Comparison of ENCODE assay signal across 10 mouse cellular contexts in the genomic region with DNA sequence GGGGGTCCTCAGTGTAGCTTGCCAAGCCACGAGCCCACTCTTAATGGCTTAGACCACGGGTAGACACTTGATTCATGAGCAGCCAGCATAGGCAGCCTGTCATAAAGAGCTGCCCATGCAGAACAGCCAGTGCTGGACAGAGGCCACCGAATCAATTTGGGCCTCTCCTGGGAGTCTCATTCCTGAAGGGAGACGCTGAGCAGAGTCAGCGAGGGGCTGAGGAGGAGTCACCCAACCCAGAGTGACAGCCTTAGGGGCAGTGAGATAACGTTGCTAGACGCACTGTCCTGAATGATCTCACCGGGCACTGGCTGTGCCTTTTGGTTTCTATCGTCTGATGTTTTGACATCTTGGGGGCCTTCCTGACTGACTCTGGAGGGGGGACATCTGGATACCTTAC. TPM values are rescaled to one million over a fixed set of nuclear protein-coding genes. Genes with fewer than 3 reads are reported as not detected.
A peak's percentile ranks its signal among the peaks of the same experiment; 100 is the strongest.
DNase-seq lines count a peak whose midpoint lies in the region; ATAC-seq and TF ChIP-seq lines count a peak whose summit lies in the region.
"Had no signal": no experiment of that assay in that cellular context is flagged by ENCODE, and none has a peak within 500 bp of the region (broad histone marks: within the 10 kb centered on the region; RNA-seq: fewer than 3 reads in every experiment).

No protein-coding gene starts in this region.

- H3K9ac ChIP-seq in heart, adult 2 months (ENCODE audit: low read depth, low read length), result no peak overlapping the region
- H3K9ac ChIP-seq in liver, embryonic 13.5 days, result no peak overlapping the region
- H3K9ac ChIP-seq in liver, embryonic 12.5 days, result no peak overlapping the region
- H3K9ac ChIP-seq in hindbrain, embryonic 16.5 days (ENCODE audit: low read depth, low read length), result no peak overlapping the region

- H3K79me2 ChIP-seq in heart, adult 2 months (replicated peaks; ENCODE audit: control insufficient read depth, insufficient read depth, low read length), result no peaks in the 10 kb centered on the region

- H3K4me3 ChIP-seq in heart, embryonic 10.5 days, result peak overlapping the region; percentile 9; the same call in 1 of the 2 replicates
- no peak overlapping the region for H3K4me3 ChIP-seq in heart, adult 2 months
- no peak overlapping the region for H3K4me3 ChIP-seq in liver, embryonic 13.5 days (replicated peaks)
- H3K4me3 ChIP-seq in liver, embryonic 12.5 days, result no peak overlapping the region
- no peak overlapping the region for H3K4me3 ChIP-seq in hindbrain, embryonic 16.5 days (ENCODE audit: low read length)

- in situ Hi-C loops in Patski (cut with MboI; ENCODE audit: low pct_unique_long_range_greater_than_20kb), result loop anchor here (10.0 kb wide), 1 partner anchor 152 kb away; a partner anchor contains a TSS

- TF ChIP-seq CTCF in heart, adult 2 months (IDR thresholded peaks at IDR 0.05), result no peak
- TF ChIP-seq CTCF in Patski (IDR thresholded peaks at IDR 0.05), result no peak

- H3K27me3 ChIP-seq in heart, embryonic 10.5 days (ENCODE audit: insufficient read depth, poor library complexity, severe bottlenecking), result no peaks in the 10 kb centered on the region
- H3K27me3 ChIP-seq in heart, adult 2 months (ENCODE audit: control insufficient read depth, insufficient read depth, low read length), result no peaks in the 10 kb centered on the region
- 0 out of 2 replicates have a peak, but pooled peaks cover 11% of the 10 kb centered on the region for H3K27me3 ChIP-seq in liver, embryonic 13.5 days
- H3K27me3 ChIP-seq in liver, embryonic 12.5 days (replicated peaks), result peaks cover 6% of the 10 kb centered on the region; the same call in 1 of the 2 replicates
- H3K27me3 ChIP-seq in Patski, result no peaks in the 10 kb centered on the region
- H3K27me3 ChIP-seq in hindbrain, embryonic 16.5 days (replicated peaks; ENCODE audit: control insufficient read depth, insufficient read depth, low read length), result no peaks in the 10 kb centered on the region

- no peaks in the 10 kb centered on the region for H3K9me3 ChIP-seq in heart, embryonic 10.5 days
- no peaks in the 10 kb centered on the region for H3K9me3 ChIP-seq in liver, embryonic 13.5 days (replicated peaks)
- H3K9me3 ChIP-seq in liver, embryonic 12.5 days (replicated peaks), result no peaks in the 10 kb centered on the region
- H3K9me3 ChIP-seq in hindbrain, embryonic 16.5 days (ENCODE audit: control insufficient read depth, low read length), result no peaks in the 10 kb centered on the region

- DNase-seq in heart, embryonic 10.5 days (ENCODE audit: low spot score), result peak; percentile 84
- no peak for DNase-seq in heart, adult 2 months
- DNase-seq in liver, embryonic 13.5 days, result no peak
- peak; percentile 92 for DNase-seq in Patski (ENCODE audit: low read depth, low spot score)
- DNase-seq in retina, postnatal 1 day, result no peak
- DNase-seq: gastrocnemius, postnatal 25 days had no signal

- peaks cover 76% of the 10 kb centered on the region for H3K4me1 ChIP-seq in heart, embryonic 10.5 days
- H3K4me1 ChIP-seq in heart, adult 2 months (ENCODE audit: control insufficient read depth, insufficient read depth, low read length), result 0 out of 2 replicates have a peak, but pooled peaks cover 1% of the 10 kb centered on the region
- H3K4me1 ChIP-seq in liver, embryonic 13.5 days (replicated peaks), result peaks cover 9% of the 10 kb centered on the region
- H3K4me1 ChIP-seq in liver, embryonic 12.5 days, result peaks cover 32% of the 10 kb centered on the region
- peaks cover 20% of the 10 kb centered on the region for H3K4me1 ChIP-seq in hindbrain, embryonic 16.5 days (ENCODE audit: control insufficient read depth, insufficient read depth, low read depth, low read length)

- no peak overlapping the region for H3K4me2 ChIP-seq in liver, embryonic 13.5 days
- no peak overlapping the region for H3K4me2 ChIP-seq in liver, embryonic 12.5 days
- H3K4me2 ChIP-seq in hindbrain, embryonic 16.5 days (ENCODE audit: low read length), result no peak overlapping the region

- intact Hi-C loops in heart, adult 2 months (cut with DNase I), result no loop called here

- CTCF ChIA-PET in Patski (lab: Charles Lee), result interaction anchor here (0.8 to 7.2 kb wide), 4 partner anchors 12 to 293 kb away, joined by 3 to 63 read pairs (median 10); no protein-coding TSS in a partner anchor

- 0 out of 2 replicates have a peak, but pooled peaks have one; percentile 38 for ATAC-seq in liver, embryonic 13.5 days (ENCODE audit: low read depth)
- ATAC-seq in liver, embryonic 12.5 days, result no peak
- peak; percentile 46 for ATAC-seq in Patski
- peak; percentile 16; the same call in 1 of the 2 replicates for ATAC-seq in hindbrain, embryonic 16.5 days
- ATAC-seq in erythroblast, adult 5-6 weeks (replicated peaks; ENCODE audit: low FRiP score, poor library complexity, severe bottlenecking), result no peak
- ATAC-seq: activated CD4-positive, CD25-positive, alpha-beta regulatory T cell, adult 4 months had no signal

- no peaks in the 10 kb centered on the region for H3K36me3 ChIP-seq in heart, embryonic 10.5 days
- no peaks in the 10 kb centered on the region for H3K36me3 ChIP-seq in heart, adult 2 months (ENCODE audit: control insufficient read depth, insufficient read depth, low read length)
- no peaks in the 10 kb centered on the region for H3K36me3 ChIP-seq in liver, embryonic 13.5 days
- H3K36me3 ChIP-seq in liver, embryonic 12.5 days, result no peaks in the 10 kb centered on the region
- H3K36me3 ChIP-seq in hindbrain, embryonic 16.5 days (ENCODE audit: control insufficient read depth, insufficient read depth, low read length), result no peaks in the 10 kb centered on the region

- POLR2A ChIA-PET in Patski (lab: Charles Lee), result interaction anchor here (1.1 to 1.5 kb wide), 2 partner anchors 13 to 16 kb away, joined by 3 read pairs; no protein-coding TSS in a partner anchor

- no peak for TF ChIP-seq EP300 in heart, adult 2 months (IDR thresholded peaks at IDR 0.05; ENCODE audit: insufficient read depth, low read depth, low read length)

- H3K27ac ChIP-seq in heart, embryonic 10.5 days, result peak overlapping the region; percentile 67
- H3K27ac ChIP-seq in heart, adult 2 months, result no peak overlapping the region
- no peak overlapping the region for H3K27ac ChIP-seq in liver, embryonic 13.5 days
- H3K27ac ChIP-seq in liver, embryonic 12.5 days, result no peak overlapping the region
- no peak overlapping the region for H3K27ac ChIP-seq in hindbrain, embryonic 16.5 days (ENCODE audit: low read depth, low read length)

- no peak for TF ChIP-seq POLR2A in heart, adult 2 months (IDR thresholded peaks at IDR 0.05; ENCODE audit: insufficient read depth, low read depth, low read length)

- 8% methylated on average over 9 of the region's 9 CpGs for WGBS in heart, embryonic 10.5 days
- 12% methylated on average over 9 of the region's 9 CpGs for WGBS in heart, adult 2 months
- 15% methylated on average over 9 of the region's 9 CpGs for WGBS in liver, embryonic 13.5 days (ENCODE audit: insufficient replicate concordance)
- WGBS in liver, embryonic 12.5 days (ENCODE audit: insufficient replicate concordance), result 14% methylated on average over 9 of the region's 9 CpGs
- WGBS in hindbrain, embryonic 16.5 days, result 29% methylated on average over 9 of the region's 9 CpGs

RNA-seq across cellular contexts. Expression of a gene that starts 38.3 kb away (rescaled TPM):
- polyA plus RNA-seq in heart, embryonic 10.5 days (2016; fragmentation: Nextera tagmentation; extraction: Ambion mirVana), result 0.26 and 0.62 TPM in 2 replicates
- total RNA-seq in heart, adult 2 months (2021), result 10 to 100 TPM; 12.3 to 12.5 TPM
- 6.7 and 10.9 TPM in 2 replicates for polyA plus RNA-seq in heart, adult 2 months (2012; rRNA removed)
- 0.28 and 0.36 TPM in 2 replicates for polyA plus RNA-seq in liver, embryonic 13.5 days (2015; fragmentation: Nextera tagmentation; extraction: Ambion mirVana)
- 0.35 and 0.57 TPM in 2 replicates for polyA plus RNA-seq in liver, embryonic 12.5 days (2016; fragmentation: Nextera tagmentation; extraction: Ambion mirVana)
- 0.13 TPM for polyA plus RNA-seq in Patski (2021)
- 6.4 and 6.5 TPM in 2 replicates for polyA plus RNA-seq in hindbrain, embryonic 16.5 days (2015; fragmentation: Nextera tagmentation; extraction: Ambion mirVana)
- not detected in 2 replicates for total RNA-seq in erythroblast, adult 5-6 weeks (2015; ENCODE audit: low replicate concordance)
- not detected in 2 replicates for total RNA-seq in erythroblast, adult 5-6 weeks (2017; ENCODE audit: low replicate concordance)

Comparison
In these comparisons a context has a peak if more than half of its experiments do, and no peak if none do; other contexts are left out.
1. DNase-seq: peak in heart, embryonic 10.5 days (single experiment) and Patski (single experiment); none in heart, adult 2 months (0 of 2), liver, embryonic 13.5 days (single experiment) and retina, postnatal 1 day (single experiment).
2. ATAC-seq: peak in liver, embryonic 13.5 days (single experiment), Patski (single experiment) and hindbrain, embryonic 16.5 days (single experiment); none in liver, embryonic 12.5 days (single experiment) and erythroblast, adult 5-6 weeks (single experiment).